Mouse (Mus musculus) heart, postnatal 14 days (tissue): ENCODE measurements around the gene Ralgapa2. TPM values are rescaled to one million over a fixed set of nuclear protein-coding genes. Genes with fewer than 3 reads are reported as not detected.
"Not testable (repeated sequence)": the region's sequence is repeated elsewhere in the genome, so short reads cannot be mapped to it uniquely, and the experiment has no call there.

Experiments
- DNase-seq, 2 experiments: peaks; one replicate each; pipeline ENCODE4 v3.0.0; 2021 to 2022
- intact Hi-C: fragments of 180-260 bp; cut with DNase I; formaldehyde crosslinking; loops from one replicate; pipeline ENCODE4 v1.15.1; 2025
- total RNA-seq, 2 experiments: library from RNA; stranded (reverse); gene quantifications; 2 replicates each; pipeline ENCODE4 v1.2.3; 2021

Ralgapa2 gene
- total RNA-seq, 2 experiments from 2014 or later = 39.5 to 48.0 TPM

GRCm38 (mm10) chr2:146500067-146500466, 12.1 kb downstream of the Ralgapa2 start:
- DNase-seq = no peak
- intact Hi-C loops = no loop called here

- intact Hi-C loops = no loop called here
- DNase-seq = no peak
Observed at GRCm38 (mm10) chr2:146499111-146499510, 13.0 kb downstream of the Ralgapa2 start.

GRCm38 (mm10) chr2:146498298-146498697, 13.8 kb downstream of the Ralgapa2 start:
- intact Hi-C loops = no loop called here
- DNase-seq = no peak

- intact Hi-C loops = no loop called here
- DNase-seq = no peak
Observed at GRCm38 (mm10) chr2:146496995-146497394, 15.1 kb downstream of the Ralgapa2 start.

GRCm38 (mm10) chr2:146495781-146496180, 16.4 kb downstream of the Ralgapa2 start:
- intact Hi-C loops = no loop called here
- no peak for DNase-seq

- no peak for DNase-seq
- intact Hi-C loops = no loop called here
Observed at GRCm38 (mm10) chr2:146493354-146493946, 18.7 kb downstream of the Ralgapa2 start.

GRCm38 (mm10) chr2:146491830-146492610, 20.1 kb downstream of the Ralgapa2 start:
- DNase-seq = no peak
- intact Hi-C loops = no loop called here

- DNase-seq = no peak
- intact Hi-C loops = no loop called here
Observed at GRCm38 (mm10) chr2:146490926-146491325, 21.2 kb downstream of the Ralgapa2 start.

GRCm38 (mm10) chr2:146488291-146488690, 23.9 kb downstream of the Ralgapa2 start:
- no peak for DNase-seq
- intact Hi-C loops = no loop called here

- no peak for DNase-seq
- intact Hi-C loops = no loop called here
Observed at GRCm38 (mm10) chr2:146482859-146483258, 29.3 kb downstream of the Ralgapa2 start.

GRCm38 (mm10) chr2:146477491-146477890, 34.7 kb downstream of the Ralgapa2 start:
- intact Hi-C loops = no loop called here

GRCm38 (mm10) chr2:146476428-146476972, 35.6 kb downstream of the Ralgapa2 start:
- DNase-seq = no peak
- intact Hi-C loops = no loop called here

More at GRCm38 (mm10) chr2:146477491-146477890, 34.7 kb downstream of the Ralgapa2 start:
- no peak for DNase-seq

- intact Hi-C loops = no loop called here
- DNase-seq = no peak
Observed at GRCm38 (mm10) chr2:146476001-146476400, 36.1 kb downstream of the Ralgapa2 start.

- intact Hi-C loops = loop anchor here (5.0 kb wide), 1 partner anchor 41 kb away; the partner anchor contains the start of gene Ralgapa2
- peak; percentile 16 to 28 for DNase-seq
Observed at GRCm38 (mm10) chr2:146470947-146471346, 41.2 kb downstream of the Ralgapa2 start.

GRCm38 (mm10) chr2:146469707-146470420, 42.3 kb downstream of the Ralgapa2 start:
- DNase-seq = peak in 1 of 2 experiments; percentile 42
- intact Hi-C loops = loop anchor here (1.0 to 10.0 kb wide), 3 partner anchors 42 to 705 kb away; partner anchors contain the start of gene Ralgapa2

- no peak for DNase-seq
- intact Hi-C loops = loop anchor here (1.0 to 10.0 kb wide), 2 partner anchors 144 to 706 kb away; no protein-coding TSS in a partner anchor
Observed at GRCm38 (mm10) chr2:146468898-146469297, 43.2 kb downstream of the Ralgapa2 start.

- DNase-seq = no peak
- intact Hi-C loops = loop anchor here (10.0 kb wide), 1 partner anchor 707 kb away; no protein-coding TSS in a partner anchor
Observed at GRCm38 (mm10) chr2:146468016-146468415, 44.1 kb downstream of the Ralgapa2 start.

- intact Hi-C loops = loop anchor here (10.0 kb wide), 1 partner anchor 708 kb away; no protein-coding TSS in a partner anchor
- not testable (repeated sequence) for DNase-seq
Observed at GRCm38 (mm10) chr2:146466811-146467210, 45.3 kb downstream of the Ralgapa2 start.

GRCm38 (mm10) chr2:146457494-146457893, 54.6 kb downstream of the Ralgapa2 start:
- intact Hi-C loops = no loop called here

GRCm38 (mm10) chr2:146456612-146457011, 55.5 kb downstream of the Ralgapa2 start:
- intact Hi-C loops = no loop called here
- no peak for DNase-seq

More at GRCm38 (mm10) chr2:146457494-146457893, 54.6 kb downstream of the Ralgapa2 start:
- no peak for DNase-seq
